Mouse (Mus musculus) hindbrain, embryonic 11.5 days (tissue): ENCODE measurements at regions not wholly inside any gene's neighbourhood (a gene's known extent, or its start where the extent isn't known, plus 50 kb on each side); places are given as distances from the start of the nearest gene placed in this dataset.

Source experiments
- ATAC-seq: fragments of 200-750 bp; cut with Nextera tagmentation; 2 replicates; pipeline ENCODE4 v1.8.0; 2017; ENCODE audit warnings: mild to moderate bottlenecking, moderate TSS enrichment, moderate library complexity; ENCODE audit not compliant: low FRiP score
- DNase-seq: peaks from one replicate; pipeline ENCODE4 v3.0.0-alpha.2; 2015; ENCODE audit warnings: low spot score
- H3K27ac ChIP-seq: fragments of 300-500 bp; sonication (generic); 2 replicates; pipeline ENCODE4 v1.5.1; 2014; ENCODE audit warnings: mild to moderate bottlenecking, low read depth, low read length
- H3K27me3 ChIP-seq: fragments of 300-500 bp; sonication (generic); 2 replicates; pipeline ENCODE4 v1.6.1; 2014; ENCODE audit warnings: mild to moderate bottlenecking, low read length, moderate library complexity, mixed read lengths; ENCODE audit not compliant: control insufficient read depth, insufficient read depth
- H3K36me3 ChIP-seq: fragments of 300-500 bp; sonication (generic); 2 replicates; pipeline ENCODE4 v1.6.1; 2014; ENCODE audit warnings: mild to moderate bottlenecking, low read length, moderate library complexity, mixed read lengths; ENCODE audit not compliant: control insufficient read depth, insufficient read depth
- H3K4me1 ChIP-seq: fragments of 300-500 bp; sonication (generic); replicated peaks from 2 replicates; pipeline ENCODE4 v1.6.1; 2014; ENCODE audit warnings: low read length, mixed read lengths; ENCODE audit not compliant: control insufficient read depth, insufficient read depth
- H3K4me2 ChIP-seq: fragments of 300-500 bp; sonication (generic); replicated peaks from 2 replicates; pipeline ENCODE4 v1.6.1; 2014; ENCODE audit warnings: mild to moderate bottlenecking, low read depth, low read length
- H3K4me3 ChIP-seq: fragments of 300-500 bp; sonication (generic); 2 replicates; pipeline ENCODE4 v1.5.1; 2014; ENCODE audit warnings: low read depth, low read length
- H3K9ac ChIP-seq: fragments of 300-500 bp; sonication (generic); 2 replicates; pipeline ENCODE4 v1.6.1; 2014; ENCODE audit warnings: low read depth, low read length
- H3K9me3 ChIP-seq: fragments of 300-500 bp; sonication (generic); 2 replicates; pipeline ENCODE4 v1.6.1; 2016; ENCODE audit warnings: low read length; ENCODE audit not compliant: control insufficient read depth
- WGBS: fragments of 180-500 bp; shearing (Covaris S2); extraction: QIAGEN DNeasy Blood & Tissue Kit; methylation state at CpG from one replicate; pipeline ENCODE4 v1.1.7; 2014; 5-methylcytosine and 5-hydroxymethylcytosine counted together

DNA sequence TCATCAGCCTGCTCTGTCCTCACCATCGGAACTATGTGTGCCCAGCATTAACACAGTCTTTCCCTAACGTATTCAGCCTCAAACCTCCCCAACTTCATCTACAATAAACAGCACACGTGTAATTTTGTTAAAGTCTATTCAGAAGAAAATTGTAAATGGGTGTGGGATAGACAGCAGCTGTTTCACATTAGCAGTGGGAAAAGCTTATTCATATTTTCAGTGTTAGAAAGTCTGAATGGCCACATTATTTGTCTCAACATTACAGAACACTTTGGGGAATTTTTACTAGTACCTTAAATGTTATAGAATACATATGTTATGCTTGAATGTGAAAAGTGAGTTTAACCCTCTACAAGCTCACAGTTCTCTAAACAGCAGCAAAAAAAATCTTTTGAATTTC, 266.8 kb upstream of the Mad2l1 start:
- H3K9me3 ChIP-seq: no peaks in the 10 kb centered on the region
- H3K9ac ChIP-seq: no peak overlapping the region
- H3K27me3 ChIP-seq: no peaks in the 10 kb centered on the region
- DNase-seq (peak; percentile 2), ATAC-seq (no peak)
- 56% methylated on average over 3 of the region's 3 CpGs for WGBS
- no peak overlapping the region for H3K4me2 ChIP-seq
- H3K4me3 ChIP-seq: no peak overlapping the region
- H3K4me1 ChIP-seq: no peaks in the 10 kb centered on the region
- no peak overlapping the region for H3K27ac ChIP-seq
- H3K36me3 ChIP-seq: no peaks in the 10 kb centered on the region

- WGBS: 89% methylated on average over 6 of the region's 6 CpGs
- H3K4me1 ChIP-seq: no peaks in the 10 kb centered on the region
- ATAC-seq: no peak
- no peak overlapping the region for H3K9ac ChIP-seq
- no peak for DNase-seq
- H3K27ac ChIP-seq: no peak overlapping the region
- no peak overlapping the region for H3K4me2 ChIP-seq
- no peaks in the 10 kb centered on the region for H3K36me3 ChIP-seq
- H3K27me3 ChIP-seq: no peaks in the 10 kb centered on the region
- no peak overlapping the region for H3K4me3 ChIP-seq
- H3K9me3 ChIP-seq: no peaks in the 10 kb centered on the region
Measured at GRCm38 (mm10) chr6:66271414-66272206, 263.6 kb upstream of the Mad2l1 start.

DNA sequence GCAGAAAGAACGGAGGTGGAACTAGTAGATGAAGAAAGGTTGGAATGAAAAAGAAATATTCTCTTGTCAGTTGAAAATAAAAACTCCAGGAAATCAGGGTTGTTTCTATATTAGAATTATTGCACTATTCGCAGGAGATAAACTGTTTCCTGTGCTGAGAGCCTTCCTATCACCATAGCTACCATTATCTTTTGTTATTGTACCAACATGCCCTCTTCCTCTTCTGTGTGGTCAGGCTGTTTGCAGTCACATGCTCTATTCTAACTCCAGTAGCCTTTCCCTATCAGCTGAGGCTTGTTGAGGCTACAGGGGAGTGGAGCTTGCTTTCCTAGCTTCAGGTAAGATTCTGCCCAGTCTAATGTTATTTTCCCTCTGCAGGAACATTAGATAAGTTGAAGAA, 263.0 kb upstream of the Mad2l1 start:
- Histone ChIP-seq H3K27ac (no peak overlapping the region), H3K27me3 (no peaks in the 10 kb centered on the region), H3K9ac (no peak overlapping the region), H3K4me3 (no peak overlapping the region), H3K4me1 (no peaks in the 10 kb centered on the region), H3K9me3 (no peaks in the 10 kb centered on the region), H3K4me2 (no peak overlapping the region), H3K36me3 (no peaks in the 10 kb centered on the region)
- no peak for DNase-seq
- 85% methylated on average over 2 of the region's 2 CpGs for WGBS
- no peak for ATAC-seq

- WGBS: 93% methylated on average over 4 of the region's 4 CpGs
Measured at GRCm38 (mm10) chr6:66274737-66275136, 260.5 kb upstream of the Mad2l1 start.

DNA sequence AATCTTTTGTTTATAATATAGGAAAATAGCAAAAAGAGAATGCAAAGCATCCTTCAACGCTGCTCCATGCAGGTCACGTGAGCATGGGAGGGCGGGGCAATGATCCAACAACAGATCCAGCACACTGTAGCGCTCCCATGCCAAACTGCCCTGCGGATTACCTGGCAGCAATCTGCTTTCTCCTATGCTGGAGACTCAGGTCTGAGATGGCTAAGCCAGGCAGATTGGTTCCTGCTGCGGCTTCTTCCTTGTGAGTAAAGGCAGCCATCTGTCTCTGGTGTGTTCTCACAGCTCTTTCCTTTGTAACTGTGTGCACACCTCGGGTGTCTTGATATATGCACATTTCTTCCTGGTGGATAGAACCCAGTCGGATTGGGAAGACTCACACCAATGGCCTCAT, 254.5 kb upstream of the Mad2l1 start:
- no peaks in the 10 kb centered on the region for H3K36me3 ChIP-seq

More at GRCm38 (mm10) chr6:66274737-66275136, 260.5 kb upstream of the Mad2l1 start:
- Histone ChIP-seq H3K27ac (no peak overlapping the region), H3K9me3 (no peaks in the 10 kb centered on the region), H3K4me3 (no peak overlapping the region), H3K4me1 (no peaks in the 10 kb centered on the region), H3K36me3 (no peaks in the 10 kb centered on the region), H3K27me3 (no peaks in the 10 kb centered on the region), H3K4me2 (no peak overlapping the region), H3K9ac (no peak overlapping the region)
- no peak for ATAC-seq
- no peak for DNase-seq

GRCm38 (mm10) chr6:66282566-66283115, 252.5 kb upstream of the Mad2l1 start:
- DNase-seq (no peak), ATAC-seq (no peak)
- Histone ChIP-seq H3K27ac (no peak overlapping the region), H3K9me3 (no peaks in the 10 kb centered on the region), H3K4me3 (no peak overlapping the region), H3K4me1 (no peaks in the 10 kb centered on the region), H3K4me2 (no peak overlapping the region), H3K36me3 (no peaks in the 10 kb centered on the region), H3K9ac (no peak overlapping the region), H3K27me3 (no peaks in the 10 kb centered on the region)
- WGBS: 86% methylated on average over 6 of the region's 6 CpGs

More for the DNA sequence above, 254.5 kb upstream of the Mad2l1 start:
- Histone ChIP-seq H3K27ac (no peak overlapping the region), H3K4me3 (no peak overlapping the region), H3K4me1 (no peaks in the 10 kb centered on the region), H3K9ac (no peak overlapping the region), H3K9me3 (no peaks in the 10 kb centered on the region), H3K4me2 (no peak overlapping the region), H3K27me3 (no peaks in the 10 kb centered on the region)
- WGBS: 89% methylated on average over 8 of the region's 8 CpGs
- ATAC-seq (no peak), DNase-seq (no peak)

- ATAC-seq (no peak), DNase-seq (no peak)
- Histone ChIP-seq H3K4me1 (no peaks in the 10 kb centered on the region), H3K27me3 (no peaks in the 10 kb centered on the region), H3K4me3 (no peak overlapping the region), H3K9ac (no peak overlapping the region), H3K27ac (no peak overlapping the region), H3K4me2 (no peak overlapping the region), H3K36me3 (no peaks in the 10 kb centered on the region), H3K9me3 (no peaks in the 10 kb centered on the region)
- 91% methylated on average over 4 of the region's 4 CpGs for WGBS
Measured at GRCm38 (mm10) chr6:66283521-66283920, 251.7 kb upstream of the Mad2l1 start.

- DNase-seq (no peak), ATAC-seq (no peak)
- no peaks in the 10 kb centered on the region for H3K9me3 ChIP-seq
Measured at GRCm38 (mm10) chr6:66287607-66288006, 247.6 kb upstream of the Mad2l1 start.

DNA sequence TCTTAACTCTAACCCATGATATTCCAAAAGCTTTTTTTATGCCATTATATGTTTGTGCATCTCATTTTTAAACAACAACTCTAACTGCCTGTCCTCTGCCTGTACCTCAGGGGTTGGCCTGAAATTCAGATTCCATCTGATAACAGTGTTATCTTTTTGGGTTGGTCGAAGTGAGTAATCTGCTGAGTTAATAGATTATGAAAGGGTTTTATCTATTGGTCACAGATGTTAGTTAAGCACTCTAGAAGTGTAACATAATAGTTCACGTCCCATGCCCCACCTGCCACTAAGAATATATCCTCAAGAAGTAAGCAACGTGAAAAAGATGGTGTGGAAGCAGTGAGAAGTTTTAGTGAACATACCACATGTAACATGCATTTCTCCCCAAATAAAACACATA, 246.0 kb upstream of the Mad2l1 start:
- 79% methylated on average over 3 of the region's 3 CpGs for WGBS
- H3K4me2 ChIP-seq: no peak overlapping the region
- no peak overlapping the region for H3K27ac ChIP-seq
- no peaks in the 10 kb centered on the region for H3K27me3 ChIP-seq
- H3K36me3 ChIP-seq: no peaks in the 10 kb centered on the region
- H3K9me3 ChIP-seq: no peaks in the 10 kb centered on the region
- no peaks in the 10 kb centered on the region for H3K4me1 ChIP-seq
- H3K4me3 ChIP-seq: no peak overlapping the region
- no peak for DNase-seq
- no peak for ATAC-seq
- no peak overlapping the region for H3K9ac ChIP-seq

More at GRCm38 (mm10) chr6:66287607-66288006, 247.6 kb upstream of the Mad2l1 start:
- Histone ChIP-seq H3K27ac (no peak overlapping the region), H3K4me2 (no peak overlapping the region), H3K4me3 (no peak overlapping the region), H3K4me1 (no peaks in the 10 kb centered on the region), H3K9ac (no peak overlapping the region), H3K27me3 (no peaks in the 10 kb centered on the region), H3K36me3 (no peaks in the 10 kb centered on the region)
